Mouse (Mus musculus) duodenum, adult 2 months (tissue): ENCODE results near the gene Hist1h4a. TPM values are rescaled to one million over a fixed set of nuclear protein-coding genes. Genes with fewer than 3 reads are reported as not detected.

Source experiments
- polyA plus RNA-seq: library from polyadenylated mRNA; depleted of rRNA; stranded (reverse); fragments of >200 nt; gene quantifications from 2 replicates; pipeline ENCODE4 v1.2.3, GENCODE M21; 2012; ENCODE audit warnings: low replicate concordance; rRNA removed

Gene Hist1h4a
- polyA plus RNA-seq, result 6.3 and 13.5 TPM in 2 replicates

DNA sequence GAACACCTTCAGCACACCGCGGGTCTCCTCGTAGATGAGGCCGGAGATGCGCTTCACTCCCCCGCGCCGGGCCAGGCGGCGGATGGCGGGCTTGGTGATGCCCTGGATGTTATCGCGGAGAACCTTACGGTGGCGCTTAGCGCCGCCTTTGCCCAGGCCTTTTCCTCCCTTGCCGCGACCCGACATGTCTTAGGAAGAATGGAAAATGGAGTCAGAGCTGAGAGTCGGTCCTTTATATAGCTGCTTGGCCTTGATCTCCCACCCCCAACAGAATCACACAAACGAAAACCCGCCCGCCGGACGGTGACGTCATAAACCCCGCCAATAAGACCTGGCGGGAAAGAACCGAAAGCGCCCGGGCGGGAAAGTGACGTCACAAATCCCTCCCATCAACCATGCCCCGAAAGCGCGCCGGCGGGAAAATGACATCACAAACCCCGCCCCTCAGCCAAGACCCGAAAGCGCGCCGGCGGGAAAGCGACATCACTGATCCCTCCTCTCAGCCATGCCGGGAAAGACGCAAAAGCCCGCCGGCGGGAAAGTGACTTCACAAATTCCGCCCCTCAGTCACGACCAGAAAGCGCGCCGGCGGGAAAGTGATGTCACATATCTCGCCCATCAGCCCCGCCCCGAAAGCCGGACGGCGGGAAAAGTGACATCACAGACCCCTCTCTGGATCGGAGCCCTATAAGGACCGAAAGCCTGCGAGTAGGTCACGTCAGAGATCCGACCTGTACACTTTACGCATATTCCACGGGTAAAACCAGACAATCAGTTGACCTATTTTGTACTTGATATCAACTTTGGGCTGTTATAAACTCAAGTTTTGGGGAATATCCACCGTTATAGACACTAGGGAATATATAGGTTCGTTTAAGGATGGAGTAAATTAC is at the start of gene Hist1h4a:
Gene Hist1h4a (minus strand): TSS at position 259 of the 893 bp plus-strand sequence.

DNA sequence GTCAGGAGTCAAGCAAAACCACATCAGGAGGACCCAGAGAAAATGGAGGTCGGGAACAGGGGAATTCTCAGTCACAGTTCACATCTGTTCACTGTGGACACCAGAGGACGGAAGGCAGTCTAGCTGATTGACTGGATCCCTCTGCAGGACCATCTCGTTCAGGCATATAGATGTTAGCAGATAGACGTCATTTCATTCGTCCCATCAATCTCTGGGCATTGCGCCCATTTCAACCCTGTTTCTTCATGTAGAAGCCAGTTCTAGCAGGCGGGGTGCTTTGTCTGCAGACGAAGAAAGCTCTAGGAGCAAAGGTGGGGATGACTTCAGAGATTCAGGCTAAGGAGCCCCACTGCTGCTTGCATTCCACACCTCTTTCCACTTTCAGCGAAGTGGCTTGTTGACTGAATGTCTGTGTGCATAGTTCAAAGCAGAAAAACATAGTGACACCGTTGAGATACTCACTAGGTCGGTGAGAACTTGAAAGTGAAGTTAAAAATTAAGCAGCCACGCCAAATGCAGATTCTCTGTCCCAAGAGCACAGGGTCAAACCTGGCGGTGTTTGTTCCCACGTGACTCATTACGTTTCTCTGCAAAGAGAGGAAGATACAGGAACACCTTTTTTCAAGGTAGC is 45.5 kb upstream of the Hist1h4a start, which contains the start of gene Slc17a2:
Gene Slc17a2 (plus strand): TSS at position 572 of the 631 bp plus-strand sequence.

DNA sequence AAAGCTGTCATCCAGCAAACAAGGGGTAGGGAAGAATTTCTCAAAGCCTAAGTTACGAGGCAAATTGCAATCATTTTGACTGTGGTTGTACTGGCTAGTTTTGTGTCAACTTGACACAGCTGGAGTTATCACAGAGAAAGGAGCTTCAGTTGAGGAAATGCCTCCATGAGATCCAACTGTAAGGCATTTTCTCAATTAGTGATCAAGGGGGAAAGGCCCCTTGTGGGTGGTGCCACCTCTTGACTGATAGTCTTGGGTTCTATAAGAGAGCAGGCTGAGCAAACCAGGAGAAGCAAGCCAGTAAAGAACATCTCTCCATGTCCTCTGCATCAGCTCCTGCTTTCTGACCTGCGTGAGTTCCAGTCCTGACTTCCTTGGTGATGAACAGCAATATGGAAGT is 8.6 kb upstream of the Hist1h4a start, which contains the start of gene Trim38:
Gene Trim38 (plus strand): TSS at position 301 of the 400 bp plus-strand sequence.

GRCm38 (mm10) chr13:23763586-23764323 is 2.7 kb upstream of the Hist1h4a start, which contains the start of gene Hist1h1a:
Hist1h1a (plus strand) TSS chr13:23763666.

GRCm38 (mm10) chr13:23761871-23762821 is 1.1 kb upstream of the Hist1h4a start, which contains the start of gene Hist1h3a:
Hist1h3a (minus strand) TSS chr13:23762386.

DNA sequence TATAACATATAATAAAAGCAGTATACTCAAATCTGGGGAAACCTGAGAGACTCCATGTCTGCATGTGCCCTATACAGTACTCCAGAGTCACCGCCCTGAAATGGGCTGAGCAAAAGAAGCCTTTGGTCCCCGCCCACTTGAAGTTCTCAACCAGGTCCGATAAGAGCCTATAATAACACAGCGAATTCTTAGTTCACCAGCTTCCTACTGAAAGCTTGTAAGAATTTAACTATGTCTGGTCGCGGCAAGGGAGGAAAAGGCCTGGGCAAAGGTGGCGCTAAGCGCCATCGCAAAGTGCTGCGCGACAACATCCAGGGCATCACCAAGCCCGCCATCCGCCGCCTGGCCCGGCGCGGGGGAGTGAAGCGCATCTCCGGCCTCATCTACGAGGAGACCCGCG is 4.2 kb downstream of the Hist1h4a start, which contains the start of gene Hist1h4b:
Gene Hist1h4b (plus strand): TSS at position 224 of the 400 bp plus-strand sequence.

DNA sequence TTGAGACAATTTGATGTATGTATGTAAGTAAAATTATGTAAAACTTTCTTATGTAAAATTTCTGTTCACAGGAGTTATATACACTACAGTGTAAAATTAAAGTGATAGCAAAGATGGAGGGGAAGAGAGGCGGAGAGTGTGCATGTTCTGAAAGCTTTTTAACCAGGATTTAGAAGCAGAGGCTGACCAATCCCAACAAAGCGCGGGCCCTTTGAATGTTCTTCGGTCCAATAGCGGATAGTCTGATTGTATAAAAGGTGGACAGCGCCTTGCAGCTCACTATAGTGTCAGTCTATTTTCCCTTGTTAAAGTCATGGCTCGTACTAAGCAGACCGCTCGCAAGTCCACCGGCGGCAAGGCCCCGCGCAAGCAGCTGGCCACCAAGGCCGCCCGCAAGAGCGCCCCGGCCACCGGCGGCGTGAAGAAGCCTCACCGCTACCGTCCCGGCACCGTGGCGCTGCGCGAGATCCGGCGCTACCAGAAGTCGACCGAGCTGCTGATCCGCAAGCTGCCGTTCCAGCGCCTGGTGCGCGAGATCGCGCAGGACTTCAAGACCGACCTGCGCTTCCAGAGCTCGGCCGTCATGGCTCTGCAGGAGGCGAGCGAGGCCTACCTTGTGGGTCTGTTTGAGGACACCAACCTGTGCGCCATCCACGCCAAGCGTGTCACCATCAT is 8.8 kb downstream of the Hist1h4a start, which contains the start of gene Hist1h3b:
Gene Hist1h3b (plus strand): TSS at position 201 of the 675 bp plus-strand sequence.

GRCm38 (mm10) chr13:23750839-23751477 is 10.1 kb downstream of the Hist1h4a start, which contains the start of gene Hist1h2ab:
Hist1h2ab (plus strand) TSS chr13:23751126.

DNA sequence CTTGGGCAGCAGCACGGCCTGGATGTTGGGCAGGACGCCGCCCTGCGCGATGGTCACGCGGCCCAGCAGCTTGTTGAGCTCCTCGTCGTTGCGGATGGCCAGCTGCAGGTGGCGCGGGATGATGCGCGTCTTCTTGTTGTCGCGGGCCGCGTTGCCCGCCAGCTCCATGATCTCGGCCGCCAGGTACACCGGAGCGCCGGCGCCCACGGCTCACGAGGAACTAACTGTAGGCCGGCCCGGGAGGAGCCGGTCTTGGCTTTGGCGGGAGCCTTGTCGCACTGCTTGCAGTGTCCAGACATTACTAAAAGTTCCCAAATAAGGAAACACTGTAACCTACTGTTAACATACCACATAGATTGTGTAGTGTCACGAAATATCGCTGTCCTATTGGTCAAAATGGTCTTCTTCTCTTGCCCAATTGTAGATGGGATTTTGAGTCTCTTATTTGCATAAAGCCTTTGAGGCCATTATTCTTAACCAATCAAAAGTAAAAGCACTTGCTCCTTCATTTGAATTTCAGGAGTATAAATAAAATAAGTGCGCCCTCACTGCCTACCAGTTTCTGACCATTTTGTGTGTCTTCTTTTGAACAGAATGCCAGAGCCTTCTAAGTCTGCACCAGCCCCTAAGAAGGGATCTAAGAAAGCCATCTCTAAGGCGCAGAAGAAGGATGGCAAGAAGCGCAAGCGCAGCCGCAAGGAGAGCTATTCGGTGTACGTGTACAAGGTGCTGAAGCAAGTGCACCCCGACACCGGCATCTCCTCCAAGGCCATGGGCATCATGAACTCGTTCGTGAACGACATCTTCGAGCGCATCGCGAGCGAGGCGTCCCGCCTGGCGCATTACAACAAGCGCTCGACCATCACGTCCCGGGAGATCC is 14.6 kb downstream of the Hist1h4a start, which contains the start of gene Hist1h2bb:
Gene Hist1h2bb (plus strand): TSS at position 534 of the 880 bp plus-strand sequence.

DNA sequence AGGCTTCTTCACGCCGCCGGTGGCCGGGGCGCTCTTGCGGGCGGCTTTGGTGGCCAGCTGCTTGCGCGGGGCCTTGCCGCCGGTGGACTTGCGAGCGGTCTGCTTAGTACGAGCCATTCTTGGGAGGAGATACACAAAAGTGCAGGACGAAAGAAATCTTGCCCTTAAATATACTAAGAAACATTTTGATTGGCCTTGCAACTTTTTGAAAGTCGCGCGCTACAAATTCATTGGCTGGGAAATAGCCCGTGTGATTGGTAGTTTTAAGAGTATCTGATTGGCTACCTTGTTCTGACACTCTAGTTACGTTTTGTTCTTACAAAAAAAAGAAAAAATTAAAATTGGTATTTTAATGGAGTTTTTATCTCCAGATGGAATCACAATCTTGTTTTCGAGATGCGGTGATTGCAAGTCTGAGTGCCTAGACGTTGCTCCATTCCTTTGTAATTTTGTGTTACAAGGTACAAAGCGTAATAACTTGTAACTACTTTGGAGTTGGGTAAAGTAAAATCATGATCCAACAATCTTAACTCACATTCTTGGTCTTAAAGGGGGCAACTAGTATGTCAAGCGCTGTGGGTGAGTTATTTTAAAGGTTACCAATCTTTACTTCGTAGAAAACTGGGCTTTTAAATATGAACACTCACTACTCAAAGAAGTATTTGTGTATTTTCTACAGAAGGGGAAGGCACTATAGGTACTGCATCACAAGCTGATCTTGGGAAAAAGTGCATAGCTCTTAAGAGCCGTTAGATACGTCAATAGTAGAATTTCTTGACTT is 15.5 kb downstream of the Hist1h4a start, which contains the start of gene Hist1h3c:
Gene Hist1h3c (minus strand): TSS at position 222 of the 781 bp plus-strand sequence.

DNA sequence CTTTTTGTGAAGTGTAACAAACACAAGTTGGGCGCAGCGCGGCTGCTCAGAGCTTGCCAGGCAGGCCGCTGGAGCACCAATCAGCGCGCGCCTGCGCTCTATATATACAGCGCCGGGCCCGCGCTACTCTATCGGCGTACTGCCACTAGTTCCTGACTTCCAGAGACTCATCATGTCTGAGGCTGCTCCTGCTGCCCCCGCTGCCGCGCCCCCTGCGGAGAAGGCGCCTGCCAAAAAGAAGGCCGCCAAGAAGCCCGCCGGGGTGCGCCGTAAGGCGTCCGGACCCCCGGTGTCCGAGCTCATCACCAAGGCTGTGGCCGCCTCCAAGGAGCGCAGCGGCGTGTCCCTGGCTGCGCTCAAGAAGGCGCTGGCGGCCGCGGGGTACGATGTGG is 22.4 kb downstream of the Hist1h4a start, which contains the start of gene Hist1h1c:
Gene Hist1h1c (plus strand): TSS at position 132 of the 392 bp plus-strand sequence.

Other genes with a start within 250 kb of the Hist1h4a start
- 12.7 and 22.9 TPM in 2 replicates for gene Hist1h4h, start 230.2 kb downstream of the Hist1h4a start, polyA plus RNA-seq
- gene Hist1h2af, start 227.3 kb downstream of the Hist1h4a start, polyA plus RNA-seq, result 782 and 1,968 TPM in 2 replicates
- gene Hist1h3g, start 225.8 kb downstream of the Hist1h4a start, polyA plus RNA-seq, result 41.4 and 47.8 TPM in 2 replicates
- gene Hist1h2bh, start 217.8 kb downstream of the Hist1h4a start, polyA plus RNA-seq, result 3.4 and 4.2 TPM in 2 replicates
- 12.4 and 14.5 TPM in 2 replicates for gene Hist1h3f, start 217.2 kb downstream of the Hist1h4a start, polyA plus RNA-seq
- gene Hist1h4f, start 209.6 kb downstream of the Hist1h4a start, polyA plus RNA-seq, result 6.2 and 12.0 TPM in 2 replicates
- gene Hist1h1d, start 208.0 kb downstream of the Hist1h4a start, polyA plus RNA-seq, result 0.11 and 0.13 TPM in 2 replicates
- gene Hist1h3e, start 198.9 kb downstream of the Hist1h4a start, polyA plus RNA-seq, result 34.6 and 43.8 TPM in 2 replicates
- 11.9 and 48.7 TPM in 2 replicates for gene Hist1h2ae, start 190.0 kb downstream of the Hist1h4a start, polyA plus RNA-seq
- 29.6 and 41.4 TPM in 2 replicates for gene Hist1h2bg, start 189.8 kb downstream of the Hist1h4a start, polyA plus RNA-seq
- gene Hist1h2bf, start 187.0 kb downstream of the Hist1h4a start, polyA plus RNA-seq, result 13.2 and 22.0 TPM in 2 replicates
- 3.7 and 15.3 TPM in 2 replicates for gene Hist1h2ad, start 186.8 kb downstream of the Hist1h4a start, polyA plus RNA-seq
- gene Hist1h3d, start 185.5 kb downstream of the Hist1h4a start, polyA plus RNA-seq, result 13.1 and 33.1 TPM in 2 replicates
- gene Hist1h4d, start 179.6 kb downstream of the Hist1h4a start, polyA plus RNA-seq, result 7.5 and 12.3 TPM in 2 replicates
- 1.4 and 1.6 TPM in 2 replicates for gene Hist1h2be, start 140.1 kb downstream of the Hist1h4a start, polyA plus RNA-seq
- gene Hist1h1e, start 138.7 kb downstream of the Hist1h4a start, polyA plus RNA-seq, result 2.3 and 2.7 TPM in 2 replicates
- gene Hist1h2ac, start 77.3 kb downstream of the Hist1h4a start, polyA plus RNA-seq, result 1.3 and 5.1 TPM in 2 replicates
- 151 and 487 TPM in 2 replicates for gene Hist1h2bc, start 77.0 kb downstream of the Hist1h4a start, polyA plus RNA-seq
- gene Hist1h1t, start 65.4 kb downstream of the Hist1h4a start, polyA plus RNA-seq, result not detected in 2 replicates
- 4.4 and 18.3 TPM in 2 replicates for gene Hist1h4c, start 62.8 kb downstream of the Hist1h4a start, polyA plus RNA-seq
- 5.9 and 6.9 TPM in 2 replicates for gene Hfe, start 50.4 kb downstream of the Hist1h4a start, polyA plus RNA-seq
- gene Hist1h1c, start 22.4 kb downstream of the Hist1h4a start, polyA plus RNA-seq, result 19.5 and 49.1 TPM in 2 replicates
- 35.9 and 40.8 TPM in 2 replicates for gene Hist1h3c, start 15.6 kb downstream of the Hist1h4a start, polyA plus RNA-seq
- gene Hist1h2bb, start 14.5 kb downstream of the Hist1h4a start, polyA plus RNA-seq, result 18.7 and 20.8 TPM in 2 replicates
- gene Hist1h2ab, start 10.1 kb downstream of the Hist1h4a start, polyA plus RNA-seq, result 22.8 and 64.3 TPM in 2 replicates
- 30.7 and 39.7 TPM in 2 replicates for gene Hist1h3b, start 9.0 kb downstream of the Hist1h4a start, polyA plus RNA-seq
- gene Hist1h4b, start 4.2 kb downstream of the Hist1h4a start, polyA plus RNA-seq, result 9.6 and 14.6 TPM in 2 replicates
- gene Hist1h3a, start 1.2 kb upstream of the Hist1h4a start, polyA plus RNA-seq, result 21.3 and 31.3 TPM in 2 replicates
- gene Hist1h1a, start 2.4 kb upstream of the Hist1h4a start, polyA plus RNA-seq, result 0.74 and 1.2 TPM in 2 replicates
- gene Trim38, start 8.7 kb upstream of the Hist1h4a start, polyA plus RNA-seq, result 0.71 and 3.3 TPM in 2 replicates
- gene Slc17a2, start 45.8 kb upstream of the Hist1h4a start, polyA plus RNA-seq, result 0.06 TPM in 1 of 2 replicates, not detected in the other
- not detected in 2 replicates for gene Slc17a3, start 78.2 kb upstream of the Hist1h4a start, polyA plus RNA-seq
- not detected in 2 replicates for gene Slc17a1, start 106.5 kb upstream of the Hist1h4a start, polyA plus RNA-seq
- gene Slc17a4, start 153.8 kb upstream of the Hist1h4a start, polyA plus RNA-seq, result 8.6 and 29.0 TPM in 2 replicates
- not detected in 2 replicates for gene Hist1h2ba, start 172.9 kb upstream of the Hist1h4a start, polyA plus RNA-seq
- not detected in 2 replicates for gene Hist1h2aa, start 173.2 kb upstream of the Hist1h4a start, polyA plus RNA-seq
- 1.1 and 1.2 TPM in 2 replicates for gene Scgn, start 230.0 kb upstream of the Hist1h4a start, polyA plus RNA-seq